Mouse (Mus musculus): ENCODE measurements at regions not wholly inside any gene's neighbourhood (a gene's known extent, or its start where the extent isn't known, plus 50 kb on each side); places are given as distances from the start of the nearest gene placed in this dataset.

GRCm38 (mm10) chr6:109125447-109125846, 297.0 kb downstream of the Edem1 start:
- in situ Hi-C loops (cut with MboI; ENCODE audit: low pct_ligation_motif_present, low pct_unique_long_range_greater_than_20kb, low sequenced_read_pairs) (no loop called here), dilution Hi-C loops (cut with MboI; ENCODE audit: extremely low pct_ligation_motif_present, extremely low pct_unique_long_range_greater_than_20kb, low sequenced_read_pairs) (no loop called here)
- Histone ChIP-seq H3K27ac (ENCODE audit: insufficient read depth, low read depth) (no peak overlapping the region), H3K4me2 (ENCODE audit: insufficient read depth, low read depth, poor library complexity, severe bottlenecking) (no peak overlapping the region), H3K4me3 (replicated peaks in 1 of 3; ENCODE audit: low read depth in 2 of 3, low read length in 2 of 3, poor library complexity in 1 of 3) (no peak overlapping the region), H3K36me3 (replicated peaks in 1 of 2; ENCODE audit: control insufficient read depth in 1 of 2, insufficient read depth in 1 of 2, low read length in 1 of 2) (no peaks in the 10 kb centered on the region), H3K4me1 (ENCODE audit: control insufficient read depth in 1 of 2, insufficient read depth in 2 of 2) (no peaks in the 10 kb centered on the region), H3K79me2 (replicated peaks; ENCODE audit: control insufficient read depth, extremely low read depth, insufficient read depth, poor library complexity, severe bottlenecking) (no peaks in the 10 kb centered on the region), H3K9me3 (replicated peaks; ENCODE audit: low read length) (no peaks in the 10 kb centered on the region), H3K27me3 (replicated peaks) (no peaks in the 10 kb centered on the region), H3K9ac (ENCODE audit: insufficient read depth, low read depth) (no peak overlapping the region)
- DNase-seq (ENCODE audit: extremely low read depth): no peak
- no peak for TF ChIP-seq NELFE (IDR thresholded peaks at IDR 0.05; ENCODE audit: low read depth, low read length)
- no peak for TF ChIP-seq ELF1 (IDR thresholded peaks at IDR 0.05; ENCODE audit: low read depth, low read length)
- TF ChIP-seq IRF4 (IDR thresholded peaks at IDR 0.05; ENCODE audit: low read depth, low read length): no peak
- TF ChIP-seq RCOR1 (conservative IDR thresholded peaks at IDR 0.05; ENCODE audit: low read depth, low read length): no peak
- no peak for TF ChIP-seq NRF1 (IDR thresholded peaks at IDR 0.05; ENCODE audit: low read depth, low read length)
- TF ChIP-seq ZMIZ1 (IDR thresholded peaks at IDR 0.05; ENCODE audit: low read depth, low read length): no peak
- TF ChIP-seq USF2 (conservative IDR thresholded peaks at IDR 0.05; ENCODE audit: low read depth, low read length): no peak
- no peak for TF ChIP-seq MXI1 (IDR thresholded peaks at IDR 0.05; ENCODE audit: low read depth, low read length)
- TF ChIP-seq POLR2AphosphoS2 (IDR thresholded peaks at IDR 0.05; ENCODE audit: low read depth, low read length): no peak
- no peak for TF ChIP-seq USF1 (IDR thresholded peaks at IDR 0.05; ENCODE audit: low read depth, low read length)
- no peak for TF ChIP-seq JUND (conservative IDR thresholded peaks at IDR 0.05; ENCODE audit: low read depth, low read length)
- TF ChIP-seq RAD21 (IDR thresholded peaks at IDR 0.05; ENCODE audit: low read depth, low read length): no peak
- TF ChIP-seq PAX5 (IDR thresholded peaks at IDR 0.05; ENCODE audit: low read length): no peak
- TF ChIP-seq ZKSCAN1 (IDR thresholded peaks at IDR 0.05; ENCODE audit: borderline replicate concordance, low read depth, low read length): no peak
- no peak for TF ChIP-seq CHD2 (IDR thresholded peaks at IDR 0.05; ENCODE audit: low read length)
- TF ChIP-seq CTCF (conservative IDR thresholded peaks at IDR 0.05 in 1 of 2, IDR thresholded peaks at IDR 0.05 in 1 of 2; ENCODE audit: low read depth in 2 of 2, low read length in 2 of 2): no peak
- TF ChIP-seq MAX (IDR thresholded peaks at IDR 0.05; ENCODE audit: low read length): no peak
- TF ChIP-seq SIN3A (IDR thresholded peaks at IDR 0.05; ENCODE audit: low read length): no peak
- no peak for TF ChIP-seq MAFK (IDR thresholded peaks at IDR 0.05; ENCODE audit: insufficient replicate concordance, low read length)
- TF ChIP-seq MEF2A (IDR thresholded peaks at IDR 0.05; ENCODE audit: borderline replicate concordance, low read depth, low read length): no peak

- no peak for DNase-seq (ENCODE audit: extremely low read depth)
- H3K27me3 ChIP-seq (replicated peaks): no peaks in the 10 kb centered on the region
- TF ChIP-seq EP300 (IDR thresholded peaks at IDR 0.05; ENCODE audit: low read length) (no peak), ETS1 (conservative IDR thresholded peaks at IDR 0.05; ENCODE audit: low read depth, low read length) (no peak), MEF2A (IDR thresholded peaks at IDR 0.05; ENCODE audit: borderline replicate concordance, low read depth, low read length) (no peak), CTCF (conservative IDR thresholded peaks at IDR 0.05 in 1 of 2, IDR thresholded peaks at IDR 0.05 in 1 of 2; ENCODE audit: low read depth in 2 of 2, low read length in 2 of 2) (no peak), RCOR1 (conservative IDR thresholded peaks at IDR 0.05; ENCODE audit: low read depth, low read length) (no peak), MAX (IDR thresholded peaks at IDR 0.05; ENCODE audit: low read length) (no peak), NELFE (IDR thresholded peaks at IDR 0.05; ENCODE audit: low read depth, low read length) (no peak), GABPA (IDR thresholded peaks at IDR 0.05; ENCODE audit: insufficient replicate concordance, low read depth, low read length) (no peak), MAFK (IDR thresholded peaks at IDR 0.05; ENCODE audit: insufficient replicate concordance, low read length) (no peak), ZNF384 (IDR thresholded peaks at IDR 0.05; ENCODE audit: low read depth, low read length) (no peak), ZKSCAN1 (IDR thresholded peaks at IDR 0.05; ENCODE audit: borderline replicate concordance, low read depth, low read length) (no peak), MYC (IDR thresholded peaks at IDR 0.05; ENCODE audit: low read depth, low read length) (no peak), UBTF (IDR thresholded peaks at IDR 0.05; ENCODE audit: low read depth, low read length) (no peak), ZC3H11A (IDR thresholded peaks at IDR 0.05; ENCODE audit: low read depth, low read length) (no peak), USF1 (IDR thresholded peaks at IDR 0.05; ENCODE audit: low read depth, low read length) (no peak), HCFC1 (IDR thresholded peaks at IDR 0.05; ENCODE audit: low read depth, low read length) (no peak), CHD2 (IDR thresholded peaks at IDR 0.05; ENCODE audit: low read length) (no peak), ZMIZ1 (IDR thresholded peaks at IDR 0.05; ENCODE audit: low read depth, low read length) (no peak), CHD1 (IDR thresholded peaks at IDR 0.05; ENCODE audit: low read depth, low read length) (no peak), ELF1 (IDR thresholded peaks at IDR 0.05; ENCODE audit: low read depth, low read length) (no peak)
- in situ Hi-C loops (cut with MboI; ENCODE audit: low pct_ligation_motif_present, low pct_unique_long_range_greater_than_20kb, low sequenced_read_pairs): no loop called here
- H3K4me1 ChIP-seq (ENCODE audit: control insufficient read depth in 1 of 2, insufficient read depth in 2 of 2): no peaks in the 10 kb centered on the region
- H3K27ac ChIP-seq (ENCODE audit: insufficient read depth, low read depth): no peak overlapping the region
- H3K79me2 ChIP-seq (replicated peaks; ENCODE audit: control insufficient read depth, extremely low read depth, insufficient read depth, poor library complexity, severe bottlenecking): no peaks in the 10 kb centered on the region
- H3K4me3 ChIP-seq (replicated peaks in 1 of 3; ENCODE audit: low read depth in 2 of 3, low read length in 2 of 3, poor library complexity in 1 of 3): no peak overlapping the region
- no peak overlapping the region for H3K9ac ChIP-seq (ENCODE audit: insufficient read depth, low read depth)
- no peaks in the 10 kb centered on the region for H3K36me3 ChIP-seq (replicated peaks in 1 of 2; ENCODE audit: control insufficient read depth in 1 of 2, insufficient read depth in 1 of 2, low read length in 1 of 2)
- dilution Hi-C loops (cut with MboI; ENCODE audit: extremely low pct_ligation_motif_present, extremely low pct_unique_long_range_greater_than_20kb, low sequenced_read_pairs): no loop called here
- H3K9me3 ChIP-seq (replicated peaks; ENCODE audit: low read length): no peaks in the 10 kb centered on the region
- no peak overlapping the region for H3K4me2 ChIP-seq (ENCODE audit: insufficient read depth, low read depth, poor library complexity, severe bottlenecking)
These were observed 298.8 kb downstream of the Edem1 start for GRCm38 (mm10) chr6:109127203-109127602.
